Mouse (Mus musculus): Measurements from ENCODE around the gene Clybl.

Gene Clybl

DNA sequence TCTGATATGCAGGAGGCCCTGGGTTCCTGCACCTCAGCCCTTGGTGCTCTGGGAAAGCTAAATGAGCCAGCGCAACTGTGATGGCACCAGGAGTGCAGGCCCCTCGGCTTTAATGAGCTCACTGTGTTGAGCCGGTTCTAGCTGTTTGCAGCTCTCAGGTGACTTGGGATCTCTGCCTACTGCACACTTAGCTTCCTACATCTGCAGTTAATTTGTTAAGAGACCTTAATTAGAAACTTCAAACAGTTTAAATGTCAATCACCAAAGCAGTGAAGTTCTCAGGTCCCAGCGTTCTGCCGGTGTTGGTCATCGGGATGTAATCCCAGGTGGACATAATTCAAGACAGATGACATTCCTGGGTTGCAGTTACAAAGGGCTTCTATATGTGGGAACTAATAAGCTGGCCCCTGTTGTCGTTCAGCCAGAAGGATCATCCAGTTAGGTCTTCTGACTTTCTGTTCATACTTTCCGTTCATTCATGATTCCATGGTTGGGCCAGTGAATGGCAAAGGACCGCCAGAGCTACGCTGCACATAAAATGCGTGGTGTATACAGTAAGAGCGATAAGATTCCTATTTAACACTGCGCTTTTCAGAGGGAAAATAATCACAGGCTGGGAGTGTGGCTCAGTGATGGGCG is 18.9 kb downstream of the Clybl start:
- no peak for DNase-seq

DNA sequence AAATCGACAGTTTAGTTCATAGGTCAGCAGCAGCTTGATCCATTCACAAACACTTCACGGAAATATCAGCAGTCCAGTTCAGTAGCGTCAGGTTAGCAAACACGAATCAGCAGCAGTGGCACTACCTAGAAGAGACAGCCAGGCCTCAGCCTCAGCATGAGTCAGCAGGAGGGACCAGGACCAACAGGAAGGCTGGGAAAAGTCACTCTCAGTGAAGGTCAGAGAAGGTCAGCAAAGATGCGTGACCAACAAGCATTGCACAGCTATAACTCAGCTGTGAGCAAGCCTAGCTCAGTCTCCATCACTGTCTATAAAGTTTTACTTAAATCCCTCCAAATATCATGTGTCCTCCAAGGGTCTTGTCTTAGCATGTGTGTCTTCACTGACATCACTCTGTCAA is 27.7 kb downstream of the Clybl start:
- no peak for DNase-seq

DNA sequence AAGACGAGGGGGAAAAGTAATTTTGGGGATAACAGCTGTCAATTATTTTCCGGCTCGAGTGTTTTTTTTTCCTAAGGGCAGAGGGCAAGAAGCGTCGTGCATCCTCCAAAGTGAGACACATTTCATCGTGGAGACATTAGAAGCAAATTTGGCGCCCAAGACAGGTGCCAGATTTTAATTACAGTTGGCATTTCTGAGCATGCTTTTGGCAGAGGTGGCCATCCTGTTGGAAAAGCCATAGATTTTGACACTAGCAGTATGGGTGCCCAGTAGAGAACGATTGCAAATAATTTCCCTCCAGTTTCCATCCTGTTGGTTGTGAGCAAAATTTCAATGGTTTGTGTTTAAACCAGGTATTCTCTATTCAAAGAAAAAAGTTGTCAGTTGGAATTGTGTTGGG is 32.1 kb downstream of the Clybl start:
- DNase-seq = no peak

DNA sequence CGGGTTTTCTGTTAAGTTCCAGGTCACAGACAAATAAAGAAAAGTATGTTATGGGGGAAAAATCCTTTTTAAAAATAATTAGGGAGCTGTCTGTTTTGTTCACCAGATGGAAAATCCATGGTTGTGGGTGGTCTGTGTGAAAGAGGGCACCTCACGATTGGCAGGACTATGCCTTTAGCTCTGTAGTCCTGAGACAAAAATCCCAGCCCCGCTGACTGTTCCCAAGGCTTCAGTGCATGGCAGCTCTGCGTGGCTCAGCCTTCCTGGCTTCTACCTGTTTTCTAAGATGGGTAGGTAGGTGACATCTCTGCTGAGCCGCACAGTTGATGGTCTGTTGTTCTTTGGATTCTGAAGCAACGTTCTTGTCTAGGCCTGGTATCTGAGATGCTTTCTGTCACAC is 32.6 kb downstream of the Clybl start:
- no peak for DNase-seq

DNA sequence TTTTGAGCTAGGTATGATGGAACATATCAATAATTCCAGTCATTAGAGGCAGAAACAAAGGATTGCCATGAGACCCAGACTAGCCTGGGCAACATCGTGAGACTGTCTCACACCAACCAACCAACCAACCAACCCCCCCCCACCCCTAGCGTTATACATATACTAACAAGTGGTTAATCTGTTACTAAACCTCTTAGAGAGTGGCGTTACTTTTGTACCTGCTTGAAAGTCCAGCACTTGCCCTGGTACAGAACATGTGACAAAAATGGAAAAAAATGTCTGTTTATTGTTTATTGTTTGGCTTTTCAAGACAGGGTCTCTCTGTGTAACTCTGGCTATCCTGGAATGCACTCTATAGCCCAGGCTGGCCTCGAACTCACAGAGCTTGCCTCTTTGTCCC is 35.7 kb downstream of the Clybl start:
- no peak for DNase-seq

DNA sequence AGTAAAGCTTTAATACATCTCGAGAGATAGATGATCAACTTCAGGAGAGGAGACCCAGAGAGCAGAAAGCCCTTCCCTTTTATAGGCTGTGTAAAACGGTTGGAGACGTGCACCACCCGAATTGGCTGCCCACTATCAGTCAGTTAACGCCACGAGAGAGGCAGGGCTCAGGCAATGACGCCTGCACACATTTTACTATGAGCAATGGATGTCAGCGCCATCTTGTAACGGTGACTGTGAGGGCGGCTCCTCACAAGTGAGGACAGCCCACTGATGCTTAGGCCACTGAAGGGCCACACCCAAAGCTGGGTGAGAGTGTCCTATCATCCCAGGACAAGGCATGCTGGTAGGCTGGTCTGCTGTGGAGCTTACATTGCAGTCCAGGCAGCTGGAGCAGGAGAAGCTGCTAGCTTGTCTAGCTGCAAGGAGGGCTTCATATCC is 41.5 kb downstream of the Clybl start:
- DNase-seq = no peak

DNA sequence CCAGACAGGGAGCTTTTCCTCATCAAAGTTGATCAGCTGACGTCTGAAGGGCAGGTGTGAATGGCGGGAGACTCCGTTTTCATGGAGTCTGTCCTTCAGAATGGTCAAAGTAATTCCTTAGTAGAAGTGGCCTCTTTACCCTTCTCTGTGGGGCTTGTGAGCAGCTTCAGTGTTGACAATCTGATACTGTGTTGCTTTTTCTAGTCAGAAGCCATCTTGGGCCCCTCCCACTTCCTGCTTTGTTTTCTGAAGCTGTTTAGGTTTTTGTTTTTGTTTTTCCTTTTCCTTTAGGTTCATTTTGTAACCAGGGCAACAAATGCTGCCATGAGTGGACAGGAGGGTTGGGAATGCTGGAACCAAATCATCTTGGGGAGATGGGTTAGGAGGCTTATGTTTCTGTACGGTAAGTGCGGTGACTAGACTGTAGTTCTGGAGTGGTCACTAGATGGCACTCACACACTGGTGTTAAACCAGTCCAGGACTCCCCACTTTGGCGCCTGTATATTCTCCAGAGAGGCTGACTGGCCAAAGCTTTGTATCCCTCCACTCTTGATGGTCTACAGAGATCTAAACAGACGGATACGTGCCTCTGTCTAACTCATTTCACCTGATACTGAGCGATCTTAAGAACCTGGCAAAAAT is 42.1 kb downstream of the Clybl start:
- peak; percentile 84 for DNase-seq

DNA sequence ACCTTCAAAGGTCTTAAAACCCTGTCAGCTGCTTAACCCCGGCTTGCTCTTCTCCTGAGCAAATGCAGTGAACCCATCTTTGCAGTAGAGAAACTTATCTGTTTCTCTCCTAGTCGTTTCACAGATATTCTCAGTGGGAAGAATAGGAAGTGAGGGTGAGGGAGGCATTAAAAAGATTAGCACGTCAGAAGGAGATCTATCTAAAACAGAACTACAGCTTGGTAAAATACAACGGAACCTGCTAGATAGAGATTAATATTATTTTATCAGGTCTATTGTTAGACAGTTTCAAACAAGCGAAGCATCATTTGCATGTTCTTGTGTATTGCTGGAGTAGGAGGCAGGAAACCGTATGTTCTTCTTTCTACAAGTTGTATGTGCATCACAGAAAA is 42.6 kb downstream of the Clybl start:
- no peak for DNase-seq

DNA sequence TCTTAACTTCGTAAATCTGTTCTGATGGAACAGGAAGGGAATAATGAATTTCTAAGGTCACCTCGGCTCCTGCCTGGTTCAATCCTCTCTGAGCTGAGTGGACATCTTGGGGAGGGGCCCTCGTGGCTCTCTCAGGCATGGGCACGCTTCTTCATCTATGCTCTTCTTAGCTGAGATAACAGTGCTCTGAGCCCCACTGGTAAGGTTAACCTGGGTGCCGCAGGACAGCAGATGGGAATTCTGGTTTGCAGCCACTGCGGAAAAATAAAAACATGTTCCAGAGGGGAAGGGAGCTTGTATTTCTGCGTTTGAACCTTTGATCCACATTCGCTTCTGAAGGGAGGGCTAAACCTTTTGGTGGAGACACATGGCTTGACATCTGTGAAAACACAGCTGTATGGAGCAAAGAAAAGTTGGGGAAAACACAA is 43.0 kb downstream of the Clybl start:
- DNase-seq = no peak

DNA sequence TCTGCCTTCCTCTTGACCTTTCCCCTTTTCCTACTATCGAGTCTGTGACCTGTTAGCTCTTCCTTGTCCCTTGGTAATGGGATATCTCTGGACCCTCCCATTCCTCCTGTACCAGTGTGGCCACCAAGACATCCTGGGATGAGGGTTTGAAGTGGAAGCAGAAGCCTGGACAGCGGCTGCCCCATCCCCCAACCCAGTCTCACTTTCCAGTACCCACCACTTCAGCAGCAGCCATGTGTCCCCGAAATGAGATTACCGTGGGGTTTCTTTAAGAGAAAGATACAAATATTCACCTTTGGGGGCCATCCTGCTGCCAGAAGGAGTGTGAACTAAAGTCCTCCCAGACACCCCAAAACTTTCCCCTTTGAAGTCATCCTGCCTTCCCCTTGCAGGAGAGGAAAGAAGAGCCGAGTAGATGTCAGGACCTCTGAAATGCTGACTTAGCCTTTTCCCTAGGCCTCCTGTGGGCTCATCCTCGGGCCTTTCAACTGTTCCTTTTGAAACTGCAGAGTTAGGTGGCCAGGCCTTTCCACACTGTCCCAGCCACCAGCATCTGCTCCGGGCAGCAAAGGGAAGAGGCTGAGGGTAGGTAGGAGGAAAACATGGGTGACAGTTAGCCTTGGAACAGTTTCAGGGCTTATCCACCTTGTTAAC is 44.1 kb downstream of the Clybl start:
- DNase-seq = no peak

DNA sequence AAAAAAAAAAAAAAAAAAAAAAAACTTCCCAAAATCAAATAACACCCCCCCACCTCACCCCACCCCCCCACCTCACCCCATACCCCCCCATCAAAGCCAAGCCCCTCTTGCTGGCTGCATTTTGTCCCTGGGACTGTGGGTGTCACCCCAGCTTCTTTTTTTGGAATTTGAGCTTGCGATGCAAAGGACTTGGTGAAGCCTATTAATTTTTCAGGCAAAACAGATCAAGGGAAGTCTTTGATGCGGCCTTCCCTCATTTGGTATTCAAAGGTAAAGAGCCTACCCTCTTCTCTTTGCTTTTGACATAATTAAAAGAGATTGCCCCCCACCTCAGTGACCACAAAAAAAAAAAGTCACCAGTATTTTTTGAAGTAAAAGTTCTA is 44.6 kb downstream of the Clybl start:
- DNase-seq = no peak

DNA sequence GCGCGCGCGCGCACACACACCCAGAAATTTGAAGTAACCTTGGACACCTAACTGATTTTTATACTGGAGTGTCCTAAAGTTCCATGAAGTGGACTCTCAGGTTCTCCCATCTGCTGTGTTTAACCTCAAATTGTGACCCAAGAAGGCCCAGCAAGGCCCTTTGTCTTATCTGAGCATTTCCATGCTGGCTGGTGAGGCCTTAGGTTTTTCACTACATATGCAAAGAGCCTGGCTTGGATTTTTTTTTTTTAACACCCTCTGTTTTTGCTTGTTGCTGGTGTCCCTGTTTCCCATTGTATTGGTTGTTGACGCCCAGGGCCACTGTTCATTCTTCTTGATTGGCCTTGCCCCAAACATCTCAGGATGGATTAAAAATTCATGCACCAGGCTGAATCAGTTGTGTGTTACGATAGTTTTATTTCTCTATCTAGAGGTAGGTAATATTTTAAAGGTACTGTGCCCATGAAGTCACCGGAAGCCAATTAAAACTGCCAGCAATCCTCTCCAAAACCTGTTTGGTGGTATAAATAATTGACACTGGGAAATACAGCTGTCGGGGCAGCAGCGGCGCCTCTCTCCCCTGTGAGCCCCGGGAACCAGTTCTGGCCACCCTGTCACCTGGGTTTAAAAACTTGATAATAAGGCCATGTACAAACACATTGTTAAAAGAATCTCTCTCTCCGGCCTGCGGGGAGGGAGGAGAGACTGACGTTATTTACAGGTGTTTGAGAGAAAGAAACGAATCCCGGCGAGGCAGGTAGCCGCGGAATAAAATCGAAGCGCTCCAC is 45.4 kb downstream of the Clybl start:
- no peak for DNase-seq

DNA sequence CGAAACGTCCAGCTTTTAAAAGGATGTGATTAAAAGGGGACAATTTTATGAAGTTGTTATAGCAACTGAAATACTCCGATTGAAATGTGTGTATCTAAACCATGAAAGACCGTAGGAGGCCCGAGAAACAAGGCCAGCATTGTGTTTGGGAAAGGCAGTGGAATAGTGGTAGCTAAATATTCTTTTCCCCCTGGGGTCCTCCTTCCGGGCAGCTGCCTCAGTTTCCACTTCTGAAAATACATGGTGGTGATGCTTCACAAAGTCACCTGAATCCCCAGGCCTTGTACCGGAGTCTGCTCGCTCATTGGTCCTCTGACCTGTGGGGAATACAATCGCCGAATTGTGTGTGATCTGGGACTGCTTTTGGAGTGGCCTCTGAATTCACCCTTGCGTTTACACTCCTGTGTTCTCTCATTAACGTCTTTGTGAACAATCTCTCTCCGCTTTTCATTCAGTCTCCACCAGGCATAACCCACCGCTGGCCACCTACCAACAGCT is 46.0 kb downstream of the Clybl start:
- DNase-seq = no peak

DNA sequence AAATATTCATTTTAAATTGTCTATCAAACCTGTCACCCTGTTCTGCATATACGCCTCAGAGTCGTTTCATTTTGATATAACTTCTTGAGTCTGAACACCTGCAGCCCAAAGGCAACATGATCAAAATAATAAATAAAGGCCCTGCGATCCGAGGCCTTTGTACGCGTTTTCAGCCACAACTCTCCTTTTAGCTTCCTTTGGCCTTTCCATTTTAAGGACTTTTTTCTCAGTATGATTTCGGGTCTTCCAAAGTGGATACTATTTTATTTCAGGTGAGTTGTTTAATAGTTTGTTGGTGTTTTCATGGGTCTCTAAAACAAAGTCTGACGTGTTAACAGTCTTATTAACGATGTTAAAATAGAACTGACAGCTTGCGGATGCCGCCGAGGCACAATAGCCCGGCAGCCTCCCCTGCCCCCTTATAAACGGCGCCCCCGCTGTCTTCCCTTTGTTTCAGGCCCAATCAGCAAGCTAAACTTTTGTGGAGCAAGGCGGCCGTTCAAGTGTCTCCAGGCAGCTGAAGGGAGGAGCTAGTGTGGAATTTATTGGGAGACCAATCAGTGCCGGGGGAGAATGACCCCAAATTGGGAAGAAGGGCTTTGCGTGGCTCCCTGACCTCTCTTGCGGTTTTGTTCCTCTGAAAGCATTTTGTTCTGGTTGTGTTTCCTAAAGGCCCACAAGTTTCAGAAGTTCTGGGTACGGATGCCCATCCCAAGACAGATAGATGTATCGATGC is 47.5 kb downstream of the Clybl start:
- no peak for DNase-seq

DNA sequence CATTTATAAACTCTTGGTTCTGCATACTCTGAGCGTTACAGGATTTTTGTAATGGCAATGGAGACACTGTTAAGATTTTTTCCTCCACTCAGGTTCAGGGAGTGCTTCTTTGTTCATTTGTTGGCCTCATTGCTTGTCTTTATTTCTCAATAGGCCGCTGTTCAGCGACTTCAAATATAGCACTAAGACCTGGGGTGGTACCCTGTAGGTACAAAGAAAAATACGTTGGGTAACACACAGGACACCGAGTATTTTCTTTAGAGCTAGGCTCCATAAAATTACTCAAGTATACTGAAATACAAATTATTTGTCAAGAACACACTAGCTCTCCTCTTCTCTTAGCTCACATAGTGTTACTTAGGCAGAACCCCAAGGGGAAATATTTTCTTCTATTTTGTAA is 48.5 kb downstream of the Clybl start:
- no peak for DNase-seq

DNA sequence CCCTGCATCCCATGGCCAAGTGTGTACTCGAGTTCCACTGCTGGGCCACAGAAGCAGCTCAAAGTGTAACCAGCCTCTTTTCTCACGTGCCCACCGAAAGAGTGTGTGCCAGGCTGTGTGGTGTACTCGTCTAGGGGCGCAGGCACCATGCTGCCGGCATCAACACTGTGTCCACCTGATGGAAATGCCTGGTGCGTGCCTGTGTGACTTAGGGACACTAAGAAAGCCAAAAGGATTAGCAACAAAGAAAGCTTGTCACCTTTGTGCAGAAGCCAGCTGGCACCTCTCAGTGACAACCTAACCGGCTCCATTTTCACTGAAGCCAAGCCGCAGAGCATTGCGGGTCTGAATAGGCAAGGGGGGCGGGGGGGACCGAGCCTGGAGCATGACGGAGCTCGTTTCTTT is 49.1 kb downstream of the Clybl start:
- DNase-seq = no peak

DNA sequence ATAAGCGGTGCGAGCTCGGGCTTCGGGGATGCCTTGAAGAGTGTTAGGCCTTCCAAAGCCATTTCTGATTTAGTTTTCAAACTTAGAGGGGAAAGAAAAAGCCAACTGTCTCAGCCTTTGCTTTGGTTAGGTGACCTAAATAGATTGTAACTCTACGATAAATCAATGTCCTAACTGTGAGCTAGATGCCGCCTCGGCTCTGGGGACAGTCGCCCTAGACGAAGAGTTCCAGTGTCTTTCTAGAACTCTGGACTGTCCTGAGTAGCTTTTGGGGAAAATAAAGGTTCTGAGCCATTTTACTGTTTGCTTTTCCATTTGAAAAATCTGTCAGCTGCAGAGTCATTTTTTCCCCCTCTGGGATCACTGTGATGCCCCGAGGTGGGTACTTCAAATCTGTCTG is 49.6 kb downstream of the Clybl start:
- DNase-seq = no peak

DNA sequence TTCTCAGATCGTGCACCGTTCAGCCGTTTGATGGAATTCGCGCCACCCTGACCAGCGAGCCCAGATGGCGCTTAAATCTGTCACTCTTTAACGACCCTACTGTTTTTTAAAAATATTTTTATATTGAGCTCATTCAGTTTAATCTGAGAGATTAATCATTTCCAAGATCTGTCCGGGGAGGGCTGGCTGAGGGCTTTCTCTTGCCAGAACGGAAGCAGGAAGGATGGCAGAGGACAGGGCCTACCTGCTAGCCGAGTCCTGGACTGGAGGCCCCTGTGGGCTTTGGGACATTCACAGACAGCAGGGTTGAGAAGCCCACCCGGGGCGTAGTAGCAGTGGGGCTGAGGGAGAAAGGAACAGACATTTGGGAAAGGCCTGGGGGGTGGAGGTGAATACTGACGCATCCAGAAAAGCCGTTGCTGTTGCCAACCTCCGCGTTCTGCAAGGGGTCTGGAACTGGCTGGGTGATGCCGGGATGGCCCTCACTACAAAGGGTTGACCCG is 51.8 kb downstream of the Clybl start:
- no peak for DNase-seq

DNA sequence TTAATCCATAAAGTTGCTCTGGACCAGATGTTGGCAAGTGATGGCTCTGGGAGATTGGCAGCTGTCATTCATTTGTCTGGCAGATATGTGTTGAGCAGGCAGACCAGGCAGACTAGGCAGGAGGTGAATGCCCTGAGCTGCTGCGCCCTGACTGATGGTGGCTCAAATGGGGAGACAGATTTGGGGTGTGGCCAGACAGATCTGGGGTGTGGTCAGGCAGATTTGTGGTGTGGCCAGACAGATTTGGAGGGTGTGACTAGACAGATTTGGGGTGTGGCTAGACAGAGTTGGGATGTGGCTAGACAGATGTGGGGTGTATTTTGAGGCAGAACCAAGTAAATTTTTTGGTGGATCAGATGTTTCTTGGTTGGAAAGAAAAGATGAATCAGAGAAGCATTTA is 62.4 kb downstream of the Clybl start:
- DNase-seq = no peak

DNA sequence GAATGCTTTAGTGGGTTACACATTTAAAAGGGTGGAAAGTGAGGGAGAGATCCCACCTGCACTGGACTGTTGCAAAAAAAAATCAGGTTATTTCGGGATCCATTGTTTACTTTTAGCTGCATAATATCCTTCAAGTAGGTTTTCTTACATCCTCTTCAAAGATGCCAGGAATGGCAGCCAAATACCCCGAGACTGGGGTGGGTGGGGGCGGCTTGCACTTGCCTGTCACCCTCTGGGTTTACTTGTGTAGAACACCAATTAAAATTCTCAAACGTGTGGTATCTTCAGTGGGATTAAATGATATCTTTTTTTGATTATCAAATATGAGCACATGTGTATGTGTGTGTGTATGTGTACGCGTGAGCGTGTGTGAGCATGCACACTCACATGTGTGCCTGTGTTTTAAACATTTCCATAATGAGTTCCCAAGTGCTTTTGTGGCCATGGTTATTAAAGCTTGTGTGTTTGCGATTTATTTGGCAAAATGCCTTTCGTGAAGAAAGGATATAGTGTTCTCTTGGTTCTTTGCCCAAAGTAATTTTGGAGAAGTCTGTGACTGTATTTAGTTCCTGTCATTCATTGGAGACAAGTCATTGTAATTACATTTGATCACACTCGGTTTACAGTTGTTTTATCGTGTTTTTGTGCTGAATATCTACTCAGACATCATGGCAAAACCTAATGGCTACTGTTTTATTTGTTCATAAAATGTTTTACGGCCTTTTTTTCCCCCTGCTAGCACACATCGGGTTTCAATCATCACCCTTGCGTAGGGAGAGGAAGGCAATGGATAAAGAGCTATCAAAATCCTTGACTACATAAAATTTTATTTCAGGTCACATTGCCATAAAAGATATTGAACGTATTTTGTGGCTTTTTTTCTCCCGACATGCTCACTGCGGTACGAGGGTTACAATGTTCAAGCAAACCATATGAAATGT is 65.7 kb downstream of the Clybl start:
- DNase-seq = no peak

DNA sequence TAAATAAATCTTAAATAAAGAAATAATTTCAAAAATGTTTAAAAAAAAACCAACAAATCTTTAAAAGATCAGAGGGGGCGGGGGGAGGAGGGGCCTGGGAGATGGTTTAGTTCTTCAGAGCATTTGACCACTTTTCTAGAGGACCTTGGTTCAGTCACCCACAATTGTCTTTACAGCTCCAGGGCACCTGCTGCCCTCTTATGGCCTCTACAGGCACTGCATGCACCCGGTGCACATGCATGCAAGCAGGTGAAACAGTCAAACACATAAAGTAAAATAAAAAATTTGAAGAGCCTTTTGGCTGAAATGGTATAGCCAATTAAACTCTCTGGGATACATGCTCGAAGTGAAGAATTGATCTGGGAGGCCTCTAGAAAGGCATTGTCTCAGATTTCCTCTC is 67.6 kb downstream of the Clybl start:
- peak; percentile 9 for DNase-seq

Data from lung, postnatal 14 days (tissue).